Mouse (Mus musculus) left cerebral cortex, adult 9 months (tissue): ENCODE measurements around the gene Gdpd4.

ENCODE experiments used
- DNase-seq, 2 experiments: peaks; one replicate each; pipeline ENCODE4 v3.0.0; 2022; ENCODE audit warnings: low spot score in 2 of 2

The Gdpd4 gene

DNA sequence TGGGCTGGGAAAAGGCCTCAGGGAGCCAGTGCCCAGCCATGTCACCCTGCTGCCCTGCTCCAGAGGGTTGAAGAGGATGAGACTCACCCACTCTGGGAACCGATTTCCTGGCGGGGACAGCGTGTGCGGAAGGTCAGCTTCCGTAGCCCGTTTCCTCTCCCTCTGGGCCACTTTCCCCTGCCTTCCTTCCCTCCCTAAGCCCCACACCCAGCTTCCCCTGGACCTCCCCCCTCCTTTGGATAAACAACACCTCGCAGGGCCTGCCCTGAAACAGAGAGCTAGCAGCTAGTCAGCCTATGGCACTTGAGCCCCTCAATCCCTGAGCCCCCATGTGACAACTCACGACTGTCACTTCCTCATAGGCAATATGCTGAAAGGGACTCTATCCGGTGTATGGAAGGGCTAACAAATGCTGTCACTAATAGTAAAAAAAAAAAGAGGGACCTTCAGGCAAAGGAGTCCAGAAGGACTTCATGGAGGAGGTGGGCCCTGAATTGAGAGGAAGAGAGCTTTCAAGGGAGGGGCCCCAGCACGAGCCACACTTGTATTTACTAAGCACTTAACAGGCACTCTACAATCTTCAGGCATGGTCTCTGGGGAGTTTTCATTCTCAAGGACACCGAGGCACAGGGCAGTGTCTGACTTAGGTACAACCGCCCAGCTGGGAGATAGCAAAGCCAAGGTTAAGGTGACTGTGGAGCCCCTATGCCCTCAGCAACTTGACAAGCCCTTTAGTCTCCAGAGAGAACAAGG is 165.0 kb downstream of the Gdpd4 start:
- DNase-seq, result no peak

DNA sequence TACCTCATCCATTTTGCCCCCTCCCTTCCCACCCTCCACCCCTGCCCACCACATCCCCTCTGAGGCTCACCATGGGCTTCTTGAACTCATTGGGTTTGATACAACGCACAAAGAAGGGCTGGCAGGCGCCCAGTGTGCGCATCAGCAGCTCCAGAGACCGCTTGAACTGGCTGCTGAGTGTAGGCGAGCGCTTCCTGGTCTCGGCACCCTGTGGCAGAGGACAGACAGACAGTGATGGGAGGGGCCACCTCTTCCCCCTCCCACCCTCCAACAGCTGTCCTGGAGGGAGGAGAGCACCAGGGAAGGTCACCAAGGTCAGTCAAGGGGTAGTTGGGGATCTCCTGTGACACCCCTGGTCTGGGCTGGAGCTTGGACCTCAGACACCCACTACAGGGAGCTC is 165.6 kb downstream of the Gdpd4 start:
- no peak for DNase-seq

DNA sequence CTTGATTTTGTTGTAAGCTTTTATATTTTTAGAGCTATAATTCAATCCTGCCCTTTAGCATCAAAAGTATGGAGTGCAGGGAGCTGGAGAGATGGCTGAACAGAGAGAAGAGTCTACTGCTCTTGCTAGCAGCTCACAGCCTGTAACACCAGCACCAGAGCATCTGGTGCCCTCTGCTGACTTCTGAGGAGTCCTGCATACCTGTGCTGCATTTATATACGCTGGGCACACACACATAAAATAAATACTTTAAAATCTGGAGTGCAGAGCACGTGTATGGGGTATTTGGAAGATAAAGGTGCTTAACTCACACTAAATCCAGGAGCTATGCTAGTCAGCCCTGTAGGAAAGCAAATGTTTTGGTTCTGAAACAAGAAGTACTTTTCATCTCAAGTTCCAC is 166.6 kb downstream of the Gdpd4 start:
- no peak for DNase-seq

DNA sequence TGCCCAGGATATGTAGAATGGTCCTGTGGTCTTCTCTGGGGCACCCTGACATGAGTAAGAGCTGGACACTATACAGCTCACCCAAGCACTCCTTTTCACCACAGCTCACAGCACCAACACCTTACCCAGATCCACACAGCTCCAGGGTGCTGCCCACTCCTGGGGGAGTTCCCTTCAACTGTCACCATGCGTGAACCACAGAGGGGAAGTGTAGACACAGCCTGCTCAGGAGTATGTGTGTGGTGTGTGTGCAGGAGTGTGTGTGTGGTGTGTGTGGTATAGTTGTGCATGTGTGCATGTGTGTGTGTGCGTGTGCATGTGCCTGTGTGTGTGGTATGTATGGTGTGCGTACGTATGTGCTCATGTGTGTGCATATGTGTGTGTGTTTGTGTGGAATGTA is 176.1 kb downstream of the Gdpd4 start:
- DNase-seq, result no peak

DNA sequence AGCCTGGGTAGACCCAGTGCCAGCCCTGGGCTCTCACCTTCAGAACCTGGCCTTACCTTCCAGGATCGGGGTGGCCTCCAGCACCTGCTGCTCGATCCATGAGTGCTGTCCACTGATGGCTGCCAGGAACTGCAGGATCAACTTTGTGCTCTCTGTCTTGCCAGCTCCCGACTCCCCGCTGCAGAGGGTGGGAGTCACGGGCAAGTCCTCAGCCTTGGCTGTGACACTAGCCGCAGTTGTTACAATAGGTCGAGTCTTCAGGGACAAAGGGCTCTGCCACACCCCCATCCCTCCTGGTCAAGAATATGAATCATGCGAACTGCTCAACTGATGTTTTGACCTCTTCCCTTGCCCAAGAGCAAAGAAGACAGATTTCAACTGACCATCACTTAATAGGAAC is 177.8 kb downstream of the Gdpd4 start:
- DNase-seq, result no peak
